Mouse (Mus musculus) bone marrow macrophage, adult 2 months (primary cell): ENCODE results near the gene Tmprss5. TPM values are rescaled to one million over a fixed set of nuclear protein-coding genes. Genes with fewer than 3 reads are reported as not detected.
A peak's percentile ranks its signal among the peaks of the same experiment; 100 is the strongest.

Source experiments
- H3K27ac ChIP-seq: 2 replicates; pipeline ENCODE4 v1.5.1; 2012; ENCODE audit warnings: low read depth, low read length; ENCODE audit not compliant: insufficient read depth
- H3K4me1 ChIP-seq: 2 replicates; pipeline ENCODE4 v1.6.1; 2012; ENCODE audit warnings: low read length; ENCODE audit not compliant: control insufficient read depth, insufficient read depth
- H3K4me3 ChIP-seq: 2 replicates; pipeline ENCODE4 v1.5.1; 2012; ENCODE audit warnings: mild to moderate bottlenecking, low read length, moderate library complexity; ENCODE audit not compliant: insufficient read depth
- CTCF ChIP-seq: IDR thresholded peaks from 2 replicates; pipeline ENCODE4 v1.5.1; 2012; ENCODE audit warnings: low read depth, mild to moderate bottlenecking, low read length, moderate library complexity
- POLR2A ChIP-seq: IDR thresholded peaks from 2 replicates; pipeline ENCODE4 v1.6.1; 2012; ENCODE audit warnings: mild to moderate bottlenecking, low read depth, low read length, borderline replicate concordance
- polyA plus RNA-seq: library from polyadenylated mRNA; stranded (reverse); fragments of >200 nt; gene quantifications from 2 replicates; pipeline ENCODE4 v1.2.4, GENCODE M21; 2012; ENCODE audit not compliant: missing spikeins, insufficient read depth, insufficient read length

Tmprss5 gene
- not detected in 2 replicates for polyA plus RNA-seq

DNA sequence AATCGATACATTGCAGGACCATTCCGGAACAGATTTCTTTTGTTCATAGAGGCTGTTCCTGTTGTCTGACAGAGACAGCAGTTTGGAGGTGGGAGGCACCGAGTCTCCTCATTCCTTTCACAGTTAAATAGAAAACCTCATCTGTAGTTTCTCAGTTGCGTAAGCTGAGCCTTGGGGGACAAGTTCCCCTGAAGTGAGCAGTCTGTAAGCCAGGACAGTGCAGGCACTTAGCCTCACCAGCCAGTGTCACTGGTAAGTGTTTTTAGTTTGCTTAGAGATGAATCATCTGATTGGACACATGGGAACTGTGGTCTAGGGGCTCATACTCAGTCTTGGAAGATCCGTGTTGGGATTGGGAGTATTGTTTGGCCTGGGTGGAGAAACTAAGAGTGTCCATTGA, at the start of gene Tmprss5:
Gene Tmprss5, plus strand, starts transcription at position 154 of the 400 bp plus-strand sequence.
- no peaks in the 10 kb centered on the region for H3K4me1 ChIP-seq
- no peak for TF ChIP-seq CTCF
- TF ChIP-seq POLR2A = no peak
- no peak within 1 kb of the TSS for H3K4me3 ChIP-seq
- H3K27ac ChIP-seq = no peak within 1 kb of the TSS

DNA sequence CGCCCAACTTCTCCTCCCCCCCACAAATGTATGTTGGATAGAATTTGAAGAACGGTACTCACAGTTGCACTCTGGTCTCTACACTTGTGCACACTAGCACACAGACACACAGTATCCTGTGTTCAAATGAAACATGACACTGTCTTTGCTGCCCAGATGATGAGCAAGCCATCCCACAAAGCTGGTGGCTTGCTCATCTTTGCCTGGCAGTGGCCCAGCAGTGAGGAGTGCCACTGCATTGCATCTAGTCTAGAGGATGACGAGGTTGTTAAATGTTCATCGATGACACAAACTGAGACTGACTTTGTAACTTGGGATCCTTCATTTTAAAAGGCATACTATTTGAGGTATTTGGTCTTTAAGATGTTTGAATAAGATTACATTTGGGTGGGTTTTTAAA, 46.3 kb upstream of the Tmprss5 start:
- no peak overlapping the region for H3K27ac ChIP-seq
- no peak overlapping the region for H3K4me3 ChIP-seq
- no peaks in the 10 kb centered on the region for H3K4me1 ChIP-seq
- TF ChIP-seq POLR2A (no peak), CTCF (no peak)

DNA sequence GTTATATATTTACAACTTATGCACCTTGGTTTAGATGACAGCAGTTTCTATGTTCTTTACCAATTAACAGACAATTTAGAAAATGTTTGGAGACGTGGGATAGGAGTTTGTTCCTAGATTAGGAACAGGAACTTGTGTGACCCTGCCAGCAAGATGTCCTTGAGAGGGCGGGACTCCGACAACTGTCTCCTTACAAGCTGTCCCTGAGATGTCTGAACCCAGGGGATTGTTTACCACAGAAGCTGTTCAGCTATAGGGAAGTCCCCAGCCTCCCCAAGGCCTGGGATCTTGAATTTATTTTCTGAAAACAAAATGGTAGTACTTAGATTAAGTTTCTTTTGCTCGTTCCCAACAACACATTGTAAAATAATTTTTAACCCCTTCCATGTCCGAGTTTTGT, 30.2 kb upstream of the Tmprss5 start:
- Histone ChIP-seq H3K27ac (no peak overlapping the region), H3K4me1 (peaks cover 11% of the 10 kb centered on the region), H3K4me3 (no peak overlapping the region)
- TF ChIP-seq CTCF (no peak), POLR2A (no peak)

DNA sequence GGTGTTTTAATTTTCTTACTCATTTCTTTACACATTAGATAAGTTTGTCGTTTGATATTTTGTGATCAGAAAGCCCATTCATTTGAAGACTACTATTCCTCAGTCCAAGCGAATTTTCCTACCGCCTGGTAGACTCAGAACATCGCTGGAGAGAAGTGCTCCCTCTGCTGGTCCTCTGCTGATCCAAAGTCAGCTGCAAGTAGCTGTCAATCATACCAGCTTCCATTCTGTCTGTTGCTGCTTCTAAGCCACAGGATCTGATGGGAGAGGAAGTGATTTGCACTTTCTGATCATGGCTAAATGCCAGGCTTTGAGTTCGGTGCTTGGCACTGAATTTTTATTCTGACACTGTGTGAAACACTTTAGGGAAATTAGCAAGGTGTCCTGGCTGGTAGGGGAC, 29.7 kb upstream of the Tmprss5 start:
- TF ChIP-seq CTCF = peak; percentile 58
- no peak for TF ChIP-seq POLR2A
- peaks cover 12% of the 10 kb centered on the region for H3K4me1 ChIP-seq
- no peak overlapping the region for H3K27ac ChIP-seq
- no peak overlapping the region for H3K4me3 ChIP-seq

DNA sequence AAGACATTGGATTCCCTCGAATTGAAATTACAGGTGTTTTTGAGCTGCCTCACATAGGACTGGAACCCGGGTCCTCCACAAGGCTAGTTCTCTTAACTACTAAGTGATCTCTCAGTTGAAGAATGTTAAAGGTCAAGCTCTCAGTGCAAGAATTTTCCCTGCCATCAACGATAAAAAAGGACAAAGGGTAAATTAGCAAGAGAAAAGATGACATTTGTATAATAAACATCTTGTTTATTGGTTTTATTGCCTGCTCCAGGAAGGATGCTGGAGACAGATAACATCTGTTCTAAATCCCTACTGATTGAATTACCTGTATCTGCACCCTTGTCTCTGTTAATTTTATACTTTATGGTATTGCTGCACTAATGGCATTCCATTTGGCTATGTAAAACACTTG, 27.0 kb upstream of the Tmprss5 start:
- TF ChIP-seq POLR2A (no peak), CTCF (no peak)
- Histone ChIP-seq H3K4me3 (no peak overlapping the region), H3K27ac (no peak overlapping the region), H3K4me1 (peaks cover 26% of the 10 kb centered on the region)

DNA sequence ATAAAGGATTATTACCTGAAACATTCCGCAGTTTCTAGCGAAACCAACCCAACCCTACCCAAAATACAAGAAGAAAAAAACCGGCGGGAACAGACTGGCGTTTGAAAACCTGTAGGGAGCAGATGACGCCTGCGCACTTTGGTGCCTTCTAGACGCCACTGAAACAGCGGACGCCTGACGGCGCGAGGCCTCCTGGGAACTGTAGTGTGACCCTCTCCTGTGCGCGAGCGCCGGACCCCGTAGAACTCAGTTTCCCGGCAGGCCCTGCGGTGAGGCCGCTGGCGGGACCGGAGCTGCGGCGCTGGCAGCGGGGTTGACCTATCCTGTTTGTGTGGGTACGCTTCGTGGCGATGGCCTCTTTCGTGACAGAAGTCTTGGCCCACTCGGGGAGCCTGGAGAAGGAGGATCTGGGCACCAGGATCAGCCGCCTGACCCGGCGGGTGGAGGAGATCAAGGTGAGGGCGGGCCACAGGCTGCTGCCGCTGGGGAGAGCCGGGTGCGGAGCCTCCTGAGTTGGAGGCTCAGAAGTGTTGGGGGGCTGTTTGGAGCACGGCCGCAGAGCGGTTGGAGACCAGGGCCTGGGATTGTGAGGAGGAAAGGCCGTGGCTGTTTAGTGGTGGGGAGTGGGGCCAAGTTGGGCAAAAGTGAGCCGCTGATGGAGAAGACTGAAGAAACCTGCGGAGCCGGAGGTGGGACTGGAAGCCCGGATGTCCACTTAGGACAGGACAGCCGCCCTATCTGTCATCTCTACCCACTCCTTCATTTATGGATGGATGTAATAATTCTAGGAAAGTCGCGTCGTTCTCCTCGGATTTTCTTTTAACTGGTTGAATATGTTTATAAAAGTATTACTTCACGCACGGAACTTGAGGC, 25.5 kb upstream of the Tmprss5 start, which contains the start of gene Zw10:
Gene Zw10, plus strand, starts transcription at position 281 of the 873 bp plus-strand sequence.
- H3K4me3 ChIP-seq = peak within 1 kb of the TSS; percentile 91

DNA sequence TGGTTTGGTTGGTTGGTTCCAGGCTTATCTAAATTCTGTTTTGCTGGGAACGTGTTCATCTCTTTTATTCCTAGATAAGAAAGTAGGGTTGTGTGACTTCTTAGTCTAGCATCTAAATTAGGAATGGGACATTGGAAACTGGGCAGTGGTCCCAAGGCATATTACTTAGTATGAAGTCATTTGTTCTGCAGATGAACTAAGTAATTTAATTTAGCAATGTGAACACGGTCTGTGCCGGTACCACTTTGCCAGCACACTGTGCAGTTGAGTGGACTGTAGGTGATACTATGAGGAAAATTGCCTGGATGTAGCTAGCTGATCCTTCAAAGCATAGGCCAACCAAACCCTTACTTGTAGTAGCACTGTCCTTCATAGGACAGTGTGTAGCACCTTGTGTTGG, 4.2 kb upstream of the Tmprss5 start:
- TF ChIP-seq CTCF = no peak
- TF ChIP-seq POLR2A = no peak

More for the DNA sequence above, 25.5 kb upstream of the Tmprss5 start, which contains the start of gene Zw10:
- TF ChIP-seq CTCF (no peak), POLR2A (no peak)
- Histone ChIP-seq H3K27ac (no peak within 1 kb of the TSS), H3K4me1 (peaks cover 21% of the 10 kb centered on the region)

DNA sequence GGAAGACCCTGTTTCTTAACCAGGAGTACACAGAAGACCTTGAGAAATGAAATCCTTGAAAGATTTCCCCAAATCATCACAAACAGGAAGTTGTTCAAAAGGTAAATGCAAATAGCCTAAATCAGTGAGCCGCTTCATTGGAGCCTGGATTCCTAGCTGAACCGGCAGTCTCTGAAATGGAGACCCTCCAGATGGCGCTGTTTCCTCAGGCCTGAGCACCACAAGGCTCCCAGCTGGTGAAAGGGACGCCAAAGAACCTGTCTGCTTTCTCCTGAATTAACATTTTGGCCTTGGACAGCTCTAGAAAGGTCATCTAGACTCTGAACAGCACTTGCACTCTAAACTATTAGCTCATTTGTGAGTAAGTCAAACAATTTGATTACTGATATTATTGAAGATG, 501 bp downstream of the Tmprss5 start:
- H3K4me1 ChIP-seq = no peaks in the 10 kb centered on the region
- no peak overlapping the region for H3K4me3 ChIP-seq
- no peak for TF ChIP-seq POLR2A
- TF ChIP-seq CTCF = peak; percentile 67
- no peak overlapping the region for H3K27ac ChIP-seq

More for the DNA sequence above, 4.2 kb upstream of the Tmprss5 start:
- H3K4me1 ChIP-seq = no peaks in the 10 kb centered on the region
- H3K27ac ChIP-seq = no peak overlapping the region
- no peak overlapping the region for H3K4me3 ChIP-seq

DNA sequence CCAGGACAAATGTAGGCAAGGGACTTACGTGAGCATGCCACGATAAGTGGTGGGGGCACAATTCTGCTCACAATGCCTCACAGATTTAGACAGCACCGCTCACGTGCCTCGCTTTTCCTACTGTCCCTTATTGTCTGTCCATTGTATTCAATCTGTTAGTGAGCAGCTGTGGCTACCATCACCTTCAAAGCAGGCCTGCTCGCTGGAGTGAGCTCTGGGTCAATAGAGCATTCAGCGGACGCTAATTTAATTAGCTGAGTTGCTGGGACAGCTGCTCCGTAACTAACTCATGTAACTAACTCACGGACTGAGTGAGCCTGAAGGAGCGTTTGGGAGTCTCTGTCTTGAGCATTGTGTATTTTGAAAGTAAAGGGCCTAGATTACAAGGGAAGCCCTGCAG, 6.3 kb downstream of the Tmprss5 start:
- Histone ChIP-seq H3K4me3 (no peak overlapping the region), H3K27ac (no peak overlapping the region), H3K4me1 (no peaks in the 10 kb centered on the region)
- TF ChIP-seq POLR2A (no peak), CTCF (no peak)

DNA sequence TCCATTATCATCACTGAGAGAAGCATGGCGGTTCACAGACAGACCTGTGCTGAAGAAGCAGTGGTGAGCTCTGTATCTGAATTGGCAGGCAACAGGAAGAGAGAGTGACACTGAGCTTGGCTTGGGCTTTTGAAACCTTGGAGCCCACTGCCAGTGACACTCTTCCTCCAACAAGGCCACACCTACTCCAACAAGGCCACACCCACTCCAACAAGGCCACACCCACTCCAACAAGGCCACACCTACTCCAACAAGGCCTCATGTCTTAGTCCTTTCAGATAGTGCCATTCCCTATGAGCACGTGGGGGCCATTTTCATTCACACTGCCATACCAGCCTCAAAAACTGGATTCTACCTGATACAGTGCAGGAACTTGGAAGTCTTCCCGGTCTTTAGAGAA, 17.8 kb downstream of the Tmprss5 start:
- TF ChIP-seq CTCF (no peak), POLR2A (no peak)
- H3K4me3 ChIP-seq = no peak overlapping the region
- no peaks in the 10 kb centered on the region for H3K4me1 ChIP-seq
- no peak overlapping the region for H3K27ac ChIP-seq
